Mouse (Mus musculus) CH12.LX (cell line): ENCODE results near the gene Col16a1. TPM values are rescaled to one million over a fixed set of nuclear protein-coding genes. Genes with fewer than 3 reads are reported as not detected.

ENCODE experiments used
- DNase-seq: peaks from one replicate; pipeline ENCODE4 v3.0.0-alpha.2; 2013; ENCODE audit errors: extremely low read depth
- H3K27ac ChIP-seq: 2 replicates; pipeline ENCODE4 v1.5.1; 2012; ENCODE audit warnings: low read depth, mild to moderate bottlenecking, control low read depth, moderate library complexity; ENCODE audit not compliant: insufficient read depth
- H3K27me3 ChIP-seq: replicated peaks from 2 replicates; pipeline ENCODE3; 2012; ENCODE audit warnings: inconsistent platforms
- H3K36me3 ChIP-seq, 2 experiments: replicated peaks in 1 of 2; 2 replicates each; pipeline versions ENCODE3 to v1.6.1; 2012; ENCODE audit warnings: inconsistent platforms in 1 of 2, low read length in 1 of 2, mild to moderate bottlenecking in 1 of 2, mixed read lengths in 1 of 2, moderate library complexity in 1 of 2; ENCODE audit not compliant: control insufficient read depth in 1 of 2, insufficient read depth in 1 of 2
- H3K4me1 ChIP-seq, 2 experiments: 2 replicates each; pipeline ENCODE4 v1.6.1; 2012; ENCODE audit warnings: inconsistent platforms in 1 of 2, moderate library complexity in 1 of 2; ENCODE audit not compliant: insufficient read depth in 2 of 2, control insufficient read depth in 1 of 2
- H3K4me2 ChIP-seq: 2 replicates; pipeline ENCODE4 v1.6.1; 2012; ENCODE audit warnings: low read depth, mild to moderate bottlenecking, control low read depth; ENCODE audit not compliant: poor library complexity, insufficient read depth, severe bottlenecking
- H3K4me3 ChIP-seq, 3 experiments: fragments of 150-350 bp in 1 of 3; sonication (generic) in 1 of 3; replicated peaks in 1 of 3; 2 replicates each; pipeline versions ENCODE3 to v1.5.1; 2011 to 2012; ENCODE audit warnings: low read depth in 2 of 3, low read length in 2 of 3, mild to moderate bottlenecking in 2 of 3, moderate library complexity in 2 of 3, control low read depth in 1 of 3, improper control_type of control experiment in 1 of 3, inconsistent platforms in 1 of 3, mixed read lengths in 1 of 3; ENCODE audit not compliant: poor library complexity in 1 of 3
- H3K79me2 ChIP-seq: replicated peaks from 2 replicates; pipeline ENCODE4 v1.6.1; 2012; ENCODE audit warnings: mild to moderate bottlenecking, moderate library complexity; ENCODE audit not compliant: control insufficient read depth, poor library complexity, insufficient read depth, severe bottlenecking; ENCODE audit errors: extremely low read depth
- H3K9ac ChIP-seq: 2 replicates; pipeline ENCODE4 v1.6.1; 2012; ENCODE audit warnings: low read depth, mild to moderate bottlenecking, control low read depth, moderate library complexity; ENCODE audit not compliant: insufficient read depth
- H3K9me3 ChIP-seq: replicated peaks from 2 replicates; pipeline ENCODE3; 2012; ENCODE audit warnings: low read length, inconsistent platforms, mixed read lengths
- E2F4 ChIP-seq: IDR thresholded peaks from 2 replicates; pipeline ENCODE4 v1.6.1; 2011; ENCODE audit warnings: low read depth, low read length, improper control_type of control experiment; ENCODE audit not compliant: insufficient replicate concordance
- ELF1 ChIP-seq: IDR thresholded peaks from 2 replicates; pipeline ENCODE4 v1.6.1; 2014; ENCODE audit warnings: low read depth, mild to moderate bottlenecking, inconsistent platforms, low read length, improper control_type of control experiment
- GABPA ChIP-seq: IDR thresholded peaks from 2 replicates; pipeline ENCODE4 v1.6.1; 2012; ENCODE audit warnings: low read depth, low read length, improper control_type of control experiment, inconsistent platforms; ENCODE audit not compliant: insufficient replicate concordance
- JUN ChIP-seq: IDR thresholded peaks from 2 replicates; pipeline ENCODE4 v1.6.1; 2011; ENCODE audit warnings: low read depth, mild to moderate bottlenecking, low read length, improper control_type of control experiment, moderate library complexity; ENCODE audit not compliant: insufficient read depth
- JUND ChIP-seq: conservative IDR thresholded peaks from 2 replicates; pipeline ENCODE4 v1.6.1; 2011; ENCODE audit warnings: low read depth, low read length, improper control_type of control experiment
- MEF2A ChIP-seq: IDR thresholded peaks from 2 replicates; pipeline ENCODE4 v1.6.1; 2014; ENCODE audit warnings: low read depth, mild to moderate bottlenecking, inconsistent platforms, low read length, improper control_type of control experiment, borderline replicate concordance
- MYC ChIP-seq: IDR thresholded peaks from 2 replicates; pipeline ENCODE4 v1.6.1; 2011; ENCODE audit warnings: low read depth, mild to moderate bottlenecking, improper control_type of control experiment, low read length
- PAX5 ChIP-seq: IDR thresholded peaks from 2 replicates; pipeline ENCODE4 v1.6.1; 2012; ENCODE audit warnings: low read length, inconsistent platforms, mixed read lengths
- RAD21 ChIP-seq: IDR thresholded peaks from 2 replicates; pipeline ENCODE4 v1.6.1; 2011; ENCODE audit warnings: low read depth, mild to moderate bottlenecking, low read length, improper control_type of control experiment, moderate library complexity
- RCOR1 ChIP-seq: conservative IDR thresholded peaks from 2 replicates; pipeline ENCODE4 v1.6.1; 2012; ENCODE audit warnings: low read depth, mild to moderate bottlenecking, inconsistent platforms, low read length, improper control_type of control experiment
- SIN3A ChIP-seq: IDR thresholded peaks from 2 replicates; pipeline ENCODE4 v1.6.1; 2012; ENCODE audit warnings: low read length, improper control_type of control experiment, inconsistent platforms
- SMC3 ChIP-seq: IDR thresholded peaks from 2 replicates; pipeline ENCODE4 v1.6.1; 2011; ENCODE audit warnings: low read depth, low read length, improper control_type of control experiment
- TBP ChIP-seq: conservative IDR thresholded peaks from 2 replicates; pipeline ENCODE4 v1.6.1; 2011; ENCODE audit warnings: low read depth, low read length, improper control_type of control experiment
- TCF12 ChIP-seq: IDR thresholded peaks from 2 replicates; pipeline ENCODE4 v1.6.1; 2014; ENCODE audit warnings: low read depth, mild to moderate bottlenecking, inconsistent platforms, low read length, improper control_type of control experiment
- USF2 ChIP-seq: conservative IDR thresholded peaks from 2 replicates; pipeline ENCODE4 v1.6.1; 2011; ENCODE audit warnings: low read depth, low read length, improper control_type of control experiment
- ZC3H11A ChIP-seq: IDR thresholded peaks from 2 replicates; pipeline ENCODE4 v1.6.1; 2012; ENCODE audit warnings: low read depth, mild to moderate bottlenecking, inconsistent platforms, low read length, improper control_type of control experiment
- ZKSCAN1 ChIP-seq: IDR thresholded peaks from 2 replicates; pipeline ENCODE4 v1.6.1; 2012; ENCODE audit warnings: low read depth, inconsistent platforms, low read length, improper control_type of control experiment, borderline replicate concordance
- ZMIZ1 ChIP-seq: IDR thresholded peaks from 2 replicates; pipeline ENCODE4 v1.6.1; 2012; ENCODE audit warnings: low read depth, mild to moderate bottlenecking, inconsistent platforms, low read length, improper control_type of control experiment
- ZNF384 ChIP-seq: IDR thresholded peaks from 2 replicates; pipeline ENCODE4 v1.6.1; 2012; ENCODE audit warnings: low read depth, low read length, improper control_type of control experiment, inconsistent platforms
- dilution Hi-C: fragments of 300-500 bp; cut with MboI; formaldehyde crosslinking; loops from 2 replicates; pipeline ENCODE4 v1.14.3; 2020; ENCODE audit warnings: low sequenced_read_pairs; ENCODE audit not compliant: extremely low pct_unique_long_range_greater_than_20kb, extremely low pct_ligation_motif_present
- in situ Hi-C: fragments of 300-500 bp; cut with MboI; formaldehyde crosslinking; loops from 3 replicates; pipeline ENCODE4 v1.14.3; 2019; ENCODE audit warnings: low sequenced_read_pairs, low pct_ligation_motif_present, low pct_unique_long_range_greater_than_20kb, mixed read lengths
- polyA plus RNA-seq: library from polyadenylated mRNA; unstranded; fragments of >175 nt; gene quantifications from 2 replicates; pipeline ENCODE4 v1.2.1, GENCODE M21; 2012; ENCODE audit warnings: low read depth; ENCODE audit not compliant: insufficient read length
- total RNA-seq, 2 experiments: library from RNA; depleted of rRNA; stranded (reverse); fragments of 300-350 nt in 1 of 2; fragments of >200 nt in 1 of 2; gene quantifications; 2 replicates each; pipeline ENCODE4 v1.2.3; 2012 to 2014

Col16a1 gene
- total and polyA plus RNA-seq, 3 experiments = not detected

DNA sequence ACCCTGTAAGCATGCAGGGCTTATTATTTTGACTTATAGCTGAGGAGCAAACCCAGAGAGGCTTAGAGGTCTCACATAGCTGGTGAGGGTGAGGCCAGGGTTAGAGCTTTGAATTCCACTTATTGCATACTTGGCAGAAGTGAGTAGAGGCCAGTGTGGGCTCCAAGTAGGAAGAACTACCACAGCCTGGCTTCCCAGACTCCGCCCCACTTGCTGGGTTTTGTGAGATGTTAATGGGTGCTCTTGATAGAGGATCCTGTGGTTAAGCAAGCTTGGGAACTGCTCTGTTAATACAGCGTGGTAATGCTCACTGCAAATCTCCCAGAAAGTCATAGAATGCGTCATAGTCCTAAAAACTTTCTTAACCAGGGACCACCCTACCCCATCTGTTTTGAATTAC, 61.3 kb downstream of the Col16a1 start:
- in situ Hi-C loops (no loop called here), dilution Hi-C loops (no loop called here)
- no peak overlapping the region for H3K4me2 ChIP-seq
- DNase-seq = no peak
- peaks cover 3% of the 10 kb centered on the region; the same call in 1 of the 2 replicates for H3K79me2 ChIP-seq
- H3K9me3 ChIP-seq = no peaks in the 10 kb centered on the region
- H3K9ac ChIP-seq = no peak overlapping the region
- peaks cover 2% of the 10 kb centered on the region for H3K27me3 ChIP-seq
- peaks cover 0 to 33% of the 10 kb centered on the region in 2 experiments for H3K36me3 ChIP-seq
- peaks cover 2 to 19% of the 10 kb centered on the region in 2 experiments; a peak in 2 of 4 replicates for H3K4me1 ChIP-seq
- TF ChIP-seq TCF12 = no peak
- no peak for TF ChIP-seq MYC
- no peak for TF ChIP-seq JUN
- TF ChIP-seq E2F4 = no peak
- no peak for TF ChIP-seq SIN3A
- no peak for TF ChIP-seq RCOR1
- TF ChIP-seq USF2 = no peak
- no peak for TF ChIP-seq ZMIZ1
- no peak for TF ChIP-seq ZC3H11A
- no peak for TF ChIP-seq MEF2A
- no peak for TF ChIP-seq JUND
- TF ChIP-seq RAD21 = no peak
- TF ChIP-seq GABPA = no peak
- TF ChIP-seq TBP = no peak
- no peak for TF ChIP-seq ZKSCAN1
- H3K4me3 ChIP-seq = no peak overlapping the region
- no peak overlapping the region for H3K27ac ChIP-seq

DNA sequence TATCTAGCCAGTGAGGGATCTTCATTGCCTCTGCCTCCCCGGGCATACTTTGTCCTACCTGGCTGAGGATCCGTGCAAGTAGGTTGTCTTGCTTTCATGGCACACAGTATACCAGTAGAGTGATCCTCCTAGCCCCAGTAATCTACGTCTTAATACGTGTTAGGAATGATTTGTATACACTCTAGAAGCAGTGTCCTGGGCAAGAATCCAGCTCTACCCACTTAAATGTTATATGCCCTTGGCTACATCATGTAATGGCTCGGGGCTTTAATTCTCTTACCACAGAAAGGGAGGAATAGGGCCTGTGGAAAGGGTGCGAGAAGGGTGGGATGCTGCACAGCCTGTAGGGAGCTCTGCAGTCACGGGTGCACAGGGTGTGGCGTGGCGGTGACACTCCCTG, 62.0 kb downstream of the Col16a1 start:
- Histone ChIP-seq H3K27me3 (peaks cover 2% of the 10 kb centered on the region), H3K79me2 (peaks cover 3% of the 10 kb centered on the region; the same call in 1 of the 2 replicates), H3K4me2 (no peak overlapping the region), H3K4me3 (no peak overlapping the region), H3K4me1 (peaks cover 2 to 19% of the 10 kb centered on the region in 2 experiments; a peak in 2 of 4 replicates), H3K9me3 (no peaks in the 10 kb centered on the region), H3K27ac (no peak overlapping the region), H3K9ac (no peak overlapping the region), H3K36me3 (peaks cover 0 to 35% of the 10 kb centered on the region in 2 experiments)
- no peak for TF ChIP-seq RCOR1
- TF ChIP-seq MEF2A = no peak
- no peak for TF ChIP-seq JUN
- no peak for TF ChIP-seq ZNF384
- no peak for TF ChIP-seq USF2
- TF ChIP-seq SMC3 = no peak
- no peak for TF ChIP-seq ELF1
- no peak for TF ChIP-seq PAX5
- in situ Hi-C loops (no loop called here), dilution Hi-C loops (no loop called here)
- no peak for DNase-seq
